Mouse (Mus musculus) intestine, embryonic 16.5 days (tissue): ENCODE data around the gene Smarcd1. TPM values are rescaled to one million over a fixed set of nuclear protein-coding genes. Genes with fewer than 3 reads are reported as not detected.
A peak's percentile ranks its signal among the peaks of the same experiment; 100 is the strongest.

ENCODE experiments used
- ATAC-seq: fragments of 200-750 bp; cut with Nextera tagmentation; 2 replicates; pipeline ENCODE4 v1.8.0; 2017; ENCODE audit warnings: moderate TSS enrichment, moderate library complexity
- H3K27ac ChIP-seq: fragments of 300-500 bp; sonication (generic); 2 replicates; pipeline ENCODE4 v1.5.1; 2014; ENCODE audit warnings: mild to moderate bottlenecking, low read length
- H3K27me3 ChIP-seq: fragments of 300-500 bp; sonication (generic); replicated peaks from 2 replicates; pipeline ENCODE4 v1.6.1; 2014; ENCODE audit warnings: low read length, control low read depth, mixed read lengths; ENCODE audit not compliant: control insufficient read depth, insufficient read depth
- H3K36me3 ChIP-seq: fragments of 300-500 bp; sonication (generic); 2 replicates; pipeline ENCODE4 v1.6.1; 2014; ENCODE audit warnings: low read length, control low read depth; ENCODE audit not compliant: control insufficient read depth, insufficient read depth
- H3K4me1 ChIP-seq: fragments of 300-500 bp; sonication (generic); 2 replicates; pipeline ENCODE4 v1.6.1; 2014; ENCODE audit warnings: low read length, control low read depth, mixed read lengths; ENCODE audit not compliant: control insufficient read depth, insufficient read depth
- H3K4me2 ChIP-seq: fragments of 300-500 bp; sonication (generic); 2 replicates; pipeline ENCODE4 v1.6.1; 2014; ENCODE audit warnings: low read depth, low read length, control low read depth
- H3K4me3 ChIP-seq: fragments of 300-500 bp; sonication (generic); 2 replicates; pipeline ENCODE4 v1.5.1; 2014; ENCODE audit warnings: mild to moderate bottlenecking, low read length
- H3K9ac ChIP-seq: fragments of 300-500 bp; sonication (generic); 2 replicates; pipeline ENCODE4 v1.6.1; 2014; ENCODE audit warnings: low read depth, low read length
- H3K9me3 ChIP-seq: fragments of 300-500 bp; sonication (generic); 2 replicates; pipeline ENCODE4 v1.6.1; 2016; ENCODE audit warnings: low read length, control low read depth; ENCODE audit not compliant: control insufficient read depth
- WGBS: fragments of 180-500 bp; shearing (Covaris S2); extraction: QIAGEN DNeasy Blood & Tissue Kit; methylation state at CpG from one replicate; pipeline ENCODE4 v1.1.7; 2014; 5-methylcytosine and 5-hydroxymethylcytosine counted together
- polyA plus RNA-seq: library from polyadenylated mRNA; unstranded; fragments of >200 nt; fragmentation: Nextera tagmentation; extraction: Ambion mirVana; gene quantifications from 2 replicates; pipeline ENCODE4 v1.2.1, GENCODE M21; 2015

Smarcd1 gene
- polyA plus RNA-seq, 1 experiment from 2014 or later = 19.3 TPM

DNA sequence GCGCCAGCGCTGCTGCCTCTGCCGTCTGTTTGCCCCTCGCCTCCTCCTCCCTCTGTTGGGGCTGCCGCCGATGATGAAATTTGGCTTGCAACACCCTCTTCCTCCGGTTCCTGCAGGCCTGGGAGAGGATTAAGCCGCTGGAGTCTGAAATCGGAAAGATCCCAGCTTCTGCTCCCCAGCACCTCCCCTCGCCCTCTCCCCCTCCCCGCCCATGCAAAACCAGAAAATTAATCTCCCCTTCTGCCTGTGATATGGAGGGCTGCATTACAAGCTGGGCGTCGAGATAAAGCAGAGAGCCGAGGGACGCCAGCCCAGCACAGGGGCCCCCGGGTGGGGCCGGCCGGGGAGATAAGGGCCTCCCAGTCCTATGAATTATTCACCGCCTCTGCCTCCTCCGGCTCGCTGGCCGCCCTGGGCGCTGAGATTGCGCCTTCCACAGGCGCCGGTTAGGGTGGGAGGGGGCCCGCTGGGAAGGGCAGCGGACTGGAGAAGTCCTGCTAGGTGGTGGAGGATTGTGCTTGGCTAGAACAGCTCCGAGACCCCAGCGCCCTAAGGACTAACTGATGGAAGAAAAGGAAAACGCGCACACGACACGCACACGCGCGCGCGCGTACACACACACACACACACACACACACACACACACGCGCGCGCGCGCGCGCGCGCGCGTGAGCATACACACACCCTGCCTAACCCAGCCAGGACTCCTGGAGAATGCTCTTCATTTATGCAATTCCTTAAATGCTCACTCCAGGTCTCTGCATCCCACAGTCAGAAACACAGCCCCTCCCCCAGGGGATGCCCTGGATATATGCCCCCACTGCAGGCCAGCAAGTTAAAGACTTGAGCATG, 37.1 kb upstream of the Smarcd1 start:
- Histone ChIP-seq H3K4me1 (peaks cover 13% of the 10 kb centered on the region), H3K9ac (peak overlapping the region; percentile 60), H3K27me3 (peaks cover 14% of the 10 kb centered on the region), H3K9me3 (no peaks in the 10 kb centered on the region), H3K4me3 (peak overlapping the region; percentile 49), H3K36me3 (no peaks in the 10 kb centered on the region), H3K4me2 (peak overlapping the region; percentile 91), H3K27ac (peak overlapping the region; percentile 48)
- peak; percentile 91 for ATAC-seq
- under 1% methylated on average over 46 of the region's 52 CpGs for WGBS

DNA sequence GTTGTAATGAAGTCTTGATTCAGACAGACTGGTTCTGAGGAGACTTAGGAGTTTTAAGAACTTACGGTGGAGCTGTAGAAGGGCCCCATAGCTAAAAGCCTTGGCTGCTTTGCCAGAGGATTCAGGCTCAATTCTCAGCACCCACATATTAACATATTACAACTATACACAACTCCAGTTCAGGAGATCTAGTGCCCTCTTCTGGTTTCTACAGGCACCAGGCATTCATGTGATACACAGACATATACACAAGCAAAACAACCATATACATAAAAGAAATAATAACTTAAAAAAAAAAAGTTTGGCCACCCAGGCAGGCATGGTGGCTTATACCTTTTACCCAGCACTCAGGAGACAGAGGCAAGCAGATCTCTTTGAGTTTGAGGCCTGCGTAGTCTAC, 34.4 kb upstream of the Smarcd1 start:
- Histone ChIP-seq H3K9ac (no peak overlapping the region), H3K4me2 (no peak overlapping the region), H3K9me3 (no peaks in the 10 kb centered on the region), H3K27ac (no peak overlapping the region), H3K27me3 (peaks cover 34% of the 10 kb centered on the region), H3K4me1 (peaks cover 23% of the 10 kb centered on the region), H3K36me3 (no peaks in the 10 kb centered on the region), H3K4me3 (no peak overlapping the region)
- ATAC-seq = no peak
- 94% methylated on average over 2 of the region's 2 CpGs for WGBS

DNA sequence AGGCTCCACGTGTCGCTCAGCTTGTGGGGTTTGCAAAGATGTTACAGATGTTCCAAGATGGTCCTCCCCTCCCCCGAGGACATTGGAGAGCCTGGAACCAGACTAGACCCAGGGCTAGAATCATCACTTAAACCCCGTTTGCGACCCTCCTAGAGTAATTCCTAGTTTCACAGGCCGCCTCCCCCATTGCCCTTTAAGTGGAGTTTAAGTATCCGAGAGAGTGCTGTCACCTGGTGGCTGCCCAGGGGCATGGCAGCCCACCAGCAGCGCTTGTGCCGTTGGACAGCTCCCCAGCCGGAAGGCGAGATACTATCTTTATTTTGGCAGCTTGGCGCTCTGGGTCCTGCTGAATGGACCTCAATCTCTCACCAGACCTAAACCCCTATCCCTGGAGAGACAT, 33.0 kb upstream of the Smarcd1 start:
- H3K9me3 ChIP-seq = no peaks in the 10 kb centered on the region
- no peak for ATAC-seq
- H3K36me3 ChIP-seq = no peaks in the 10 kb centered on the region
- H3K4me2 ChIP-seq = no peak overlapping the region
- no peak overlapping the region for H3K27ac ChIP-seq
- no peak overlapping the region for H3K4me3 ChIP-seq
- H3K4me1 ChIP-seq = peaks cover 22% of the 10 kb centered on the region
- peaks cover 41% of the 10 kb centered on the region for H3K27me3 ChIP-seq
- WGBS = 3% methylated on average over 12 of the region's 12 CpGs
- H3K9ac ChIP-seq = no peak overlapping the region

DNA sequence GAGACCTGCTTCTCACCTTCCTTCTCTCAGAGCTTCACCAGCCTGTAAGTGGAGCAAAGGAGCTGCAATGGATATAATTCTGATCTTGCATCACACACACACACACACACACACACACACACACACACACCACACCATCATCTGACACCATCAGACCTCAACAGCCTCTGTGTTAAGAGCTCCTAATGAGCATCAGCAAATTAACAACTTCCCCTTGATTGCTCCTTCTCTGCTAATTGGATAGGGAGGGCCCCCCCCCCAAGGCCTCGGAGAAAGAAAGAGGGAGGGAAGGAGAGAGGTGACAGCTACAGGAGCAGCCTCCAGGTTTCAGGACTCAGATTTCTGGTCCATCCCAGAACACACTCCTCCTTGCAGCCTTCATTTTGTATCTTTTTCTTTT, 32.5 kb upstream of the Smarcd1 start:
- Histone ChIP-seq H3K4me3 (no peak overlapping the region), H3K9me3 (no peaks in the 10 kb centered on the region), H3K36me3 (no peaks in the 10 kb centered on the region), H3K4me2 (no peak overlapping the region), H3K4me1 (peaks cover 17% of the 10 kb centered on the region), H3K27me3 (peaks cover 42% of the 10 kb centered on the region), H3K27ac (no peak overlapping the region), H3K9ac (no peak overlapping the region)
- WGBS = 0% methylated on average over 1 of the region's 1 CpGs
- ATAC-seq = no peak

DNA sequence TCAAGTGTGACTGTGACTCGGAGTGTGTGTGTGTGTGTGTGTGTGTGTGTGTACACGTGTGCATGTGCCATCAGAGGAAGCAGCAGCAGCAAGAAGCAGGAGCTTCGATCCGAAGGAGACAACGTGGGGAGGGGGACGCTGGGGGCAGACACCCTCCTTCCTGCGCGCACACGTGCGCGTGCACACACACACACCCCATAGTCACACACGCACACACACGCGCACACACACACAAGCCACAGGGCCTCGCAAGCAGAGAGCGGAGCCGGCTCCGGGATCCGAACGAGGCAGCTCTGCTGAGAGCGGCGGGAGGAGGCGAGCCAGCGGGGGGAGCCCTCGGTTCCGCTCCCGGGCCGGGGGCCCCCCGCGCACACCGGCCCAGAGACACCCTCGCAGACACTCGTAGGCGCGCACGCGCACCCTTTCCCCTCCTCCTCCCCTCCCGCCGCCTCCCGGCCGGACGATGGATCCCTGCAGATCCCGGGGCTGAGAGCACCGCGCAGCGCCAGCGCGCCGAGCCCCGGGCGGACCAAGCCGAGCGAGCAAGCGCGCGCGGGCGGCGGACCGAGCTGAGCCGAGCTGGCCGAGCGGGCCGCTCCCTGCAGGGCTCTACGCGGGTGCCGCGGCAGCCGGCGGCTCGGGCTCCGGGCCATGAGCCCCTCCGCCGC, 31.6 kb upstream of the Smarcd1 start, which contains the start of gene Asic1:
TSS of gene Asic1 (plus strand) at position 215 of the 668 bp plus-strand sequence.
- under 1% methylated on average over 61 of the region's 74 CpGs for WGBS
- Histone ChIP-seq H3K4me2 (peak within 1 kb of the TSS; percentile 99), H3K4me1 (peaks cover 12% of the 10 kb centered on the region), H3K4me3 (peak within 1 kb of the TSS; percentile 58), H3K27me3 (peaks cover 41% of the 10 kb centered on the region), H3K9me3 (no peaks in the 10 kb centered on the region), H3K36me3 (no peaks in the 10 kb centered on the region), H3K27ac (no peak within 1 kb of the TSS), H3K9ac (peak within 1 kb of the TSS; percentile 63)
- ATAC-seq = peak; percentile 85

DNA sequence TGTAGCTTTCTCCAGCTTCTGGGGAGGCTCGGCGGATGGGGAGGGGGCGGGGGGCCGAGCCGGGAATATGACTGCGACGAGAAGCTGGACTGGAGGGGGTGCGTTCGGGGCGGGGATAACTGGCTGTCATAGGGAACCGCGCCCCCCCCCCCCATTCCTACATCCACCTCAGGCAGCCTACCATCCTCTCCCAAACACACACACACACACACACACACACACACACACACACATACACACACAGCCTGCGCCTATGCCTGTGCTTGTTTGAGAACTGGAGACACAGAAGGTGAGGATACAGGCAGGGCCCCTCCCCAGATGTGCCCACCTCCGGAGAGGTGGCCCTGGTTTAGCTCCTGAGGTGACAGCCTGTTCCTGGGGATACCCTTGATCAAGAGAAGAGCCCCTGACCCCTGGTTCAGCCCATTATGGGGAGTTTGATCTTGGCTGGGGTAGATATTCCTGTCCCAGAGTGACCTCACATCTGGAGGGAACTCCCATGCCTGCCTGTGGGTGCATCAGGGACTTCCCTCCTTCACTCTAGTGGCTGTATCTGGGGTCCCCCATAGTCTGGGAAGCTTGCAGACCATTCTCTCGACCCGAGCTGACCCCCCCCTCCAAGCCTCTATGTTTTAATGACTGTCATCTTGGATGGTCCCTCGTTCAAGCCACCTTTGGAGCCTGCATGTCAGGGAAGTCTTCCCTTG, 30.8 kb upstream of the Smarcd1 start:
- peak overlapping the region; percentile 58 for H3K4me3 ChIP-seq
- peak; percentile 22; the same call in 1 of the 2 replicates for ATAC-seq
- peaks cover 35% of the 10 kb centered on the region for H3K27me3 ChIP-seq
- no peak overlapping the region for H3K27ac ChIP-seq
- H3K9me3 ChIP-seq = no peaks in the 10 kb centered on the region
- no peaks in the 10 kb centered on the region for H3K36me3 ChIP-seq
- peaks cover 12% of the 10 kb centered on the region for H3K4me1 ChIP-seq
- H3K9ac ChIP-seq = peak overlapping the region; percentile 63
- H3K4me2 ChIP-seq = peak overlapping the region; percentile 99
- 9% methylated on average over 14 of the region's 17 CpGs for WGBS

DNA sequence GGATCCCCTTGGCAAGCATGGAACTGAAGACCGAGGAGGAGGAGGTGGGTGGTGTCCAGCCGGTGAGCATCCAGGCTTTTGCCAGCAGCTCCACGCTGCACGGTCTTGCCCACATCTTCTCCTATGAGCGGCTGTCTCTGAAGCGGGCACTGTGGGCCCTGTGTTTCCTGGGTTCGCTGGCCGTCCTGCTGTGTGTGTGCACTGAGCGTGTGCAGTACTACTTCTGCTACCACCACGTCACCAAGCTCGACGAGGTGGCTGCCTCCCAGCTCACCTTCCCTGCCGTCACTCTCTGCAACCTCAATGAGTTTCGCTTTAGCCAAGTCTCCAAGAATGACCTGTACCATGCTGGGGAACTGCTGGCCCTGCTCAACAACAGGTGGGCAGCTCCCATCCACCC, 30.1 kb upstream of the Smarcd1 start:
- H3K27me3 ChIP-seq = peaks cover 29% of the 10 kb centered on the region
- no peak for ATAC-seq
- H3K9me3 ChIP-seq = no peaks in the 10 kb centered on the region
- no peak overlapping the region for H3K4me2 ChIP-seq
- no peak overlapping the region for H3K27ac ChIP-seq
- WGBS = 72% methylated on average over 14 of the region's 14 CpGs
- H3K4me1 ChIP-seq = peaks cover 12% of the 10 kb centered on the region
- no peaks in the 10 kb centered on the region for H3K36me3 ChIP-seq
- no peak overlapping the region for H3K4me3 ChIP-seq
- H3K9ac ChIP-seq = no peak overlapping the region

DNA sequence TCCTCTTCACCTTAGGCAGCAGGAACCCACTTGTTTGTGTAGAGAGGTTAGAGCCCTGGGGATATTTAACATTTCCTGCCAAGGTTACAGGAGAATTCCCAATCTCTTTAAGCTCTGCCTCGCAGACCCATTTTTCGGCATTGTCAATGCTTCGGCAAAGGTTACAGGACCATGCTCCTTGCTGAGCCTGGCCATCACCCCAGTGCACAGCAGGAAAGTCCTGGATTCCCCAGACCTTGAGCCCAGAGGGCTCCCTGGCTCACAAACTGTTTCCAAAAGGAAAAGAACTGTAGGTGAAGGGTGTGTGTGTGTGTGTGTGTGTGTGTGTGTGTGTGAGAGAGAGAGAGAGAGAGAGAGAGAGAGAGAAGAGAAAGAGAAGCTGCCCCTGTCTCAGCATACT, 27.1 kb upstream of the Smarcd1 start:
- Histone ChIP-seq H3K9me3 (no peaks in the 10 kb centered on the region), H3K4me2 (no peak overlapping the region), H3K9ac (no peak overlapping the region), H3K4me3 (no peak overlapping the region), H3K27ac (no peak overlapping the region), H3K4me1 (peaks cover 12% of the 10 kb centered on the region), H3K27me3 (peaks cover 27% of the 10 kb centered on the region), H3K36me3 (no peaks in the 10 kb centered on the region)
- 80% methylated on average over 3 of the region's 3 CpGs for WGBS
- no peak for ATAC-seq

DNA sequence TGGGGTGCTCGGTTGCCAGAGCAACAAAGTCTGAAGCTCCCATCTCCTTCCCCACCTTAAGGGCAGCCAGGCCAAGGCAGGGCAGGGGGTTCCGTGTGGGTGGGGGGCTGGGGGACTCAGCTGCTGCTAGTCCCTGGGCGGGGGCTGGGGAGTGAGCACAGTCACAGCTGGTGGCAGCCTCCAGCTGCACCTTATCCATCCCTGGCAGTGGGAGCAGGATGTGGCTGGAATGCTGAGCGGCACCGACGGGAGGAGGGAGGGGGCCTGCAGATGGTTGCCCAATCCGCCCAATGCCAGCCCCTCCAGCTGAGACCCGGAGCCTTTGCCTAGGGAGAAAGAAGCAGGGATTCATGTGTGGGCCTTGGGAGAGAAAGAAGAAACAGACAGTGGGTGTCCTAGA, 24.8 kb upstream of the Smarcd1 start:
- H3K4me2 ChIP-seq = no peak overlapping the region
- H3K36me3 ChIP-seq = no peaks in the 10 kb centered on the region
- H3K27ac ChIP-seq = no peak overlapping the region
- 42% methylated on average over 8 of the region's 8 CpGs for WGBS
- H3K4me3 ChIP-seq = no peak overlapping the region
- no peak overlapping the region for H3K9ac ChIP-seq
- H3K27me3 ChIP-seq = peaks cover 9% of the 10 kb centered on the region
- ATAC-seq = no peak
- no peaks in the 10 kb centered on the region for H3K9me3 ChIP-seq
- H3K4me1 ChIP-seq = 0 out of 2 replicates have a peak, but pooled peaks cover 2% of the 10 kb centered on the region
